Mouse (Mus musculus) liver, postnatal 0 days (tissue): ENCODE measurements around the gene Tmem235. TPM values are rescaled to one million over a fixed set of nuclear protein-coding genes. Genes with fewer than 3 reads are reported as not detected.

Experiments used
- ATAC-seq: fragments of 200-750 bp; cut with Nextera tagmentation; 2 replicates; pipeline ENCODE4 v1.8.0; 2017; ENCODE audit warnings: mild to moderate bottlenecking, moderate library complexity
- DNase-seq: peaks from one replicate; pipeline ENCODE4 v3.0.0-alpha.2; 2016
- H3K27ac ChIP-seq: fragments of 300-500 bp; sonication (generic); 2 replicates; pipeline ENCODE4 v1.5.1; 2014; ENCODE audit warnings: antibody characterized with exemption, moderate library complexity, mild to moderate bottlenecking, low read depth
- H3K27me3 ChIP-seq: fragments of 300-500 bp; sonication (generic); 2 replicates; pipeline ENCODE4 v1.6.1; 2014; ENCODE audit warnings: low read length, control low read depth, mixed read lengths; ENCODE audit not compliant: insufficient read depth
- H3K36me3 ChIP-seq: fragments of 300-500 bp; sonication (generic); replicated peaks from 2 replicates; pipeline ENCODE4 v1.6.1; 2014; ENCODE audit warnings: mild to moderate bottlenecking, control low read depth, low read length, moderate library complexity, mixed read lengths; ENCODE audit not compliant: insufficient read depth
- H3K4me1 ChIP-seq: fragments of 300-500 bp; sonication (generic); 2 replicates; pipeline ENCODE4 v1.6.1; 2014; ENCODE audit warnings: antibody characterized with exemption, mild to moderate bottlenecking, control low read depth; ENCODE audit not compliant: insufficient read depth
- H3K4me2 ChIP-seq: fragments of 300-500 bp; sonication (generic); 2 replicates; pipeline ENCODE4 v1.6.1; 2014; ENCODE audit warnings: low read depth, mild to moderate bottlenecking, low read length, moderate library complexity, mixed read lengths
- H3K4me3 ChIP-seq: fragments of 300-500 bp; sonication (generic); 2 replicates; pipeline ENCODE4 v1.5.1; 2014; ENCODE audit warnings: low read depth, low read length
- H3K9ac ChIP-seq: fragments of 300-500 bp; sonication (generic); replicated peaks from 2 replicates; pipeline ENCODE4 v1.6.1; 2014; ENCODE audit warnings: mild to moderate bottlenecking, moderate library complexity
- H3K9me3 ChIP-seq: fragments of 300-500 bp; sonication (generic); 2 replicates; pipeline ENCODE4 v1.6.1; 2016; ENCODE audit warnings: mild to moderate bottlenecking, control low read depth, low read length, mixed read lengths
- CTCF ChIP-seq: sonication (generic); IDR thresholded peaks from 2 replicates; pipeline ENCODE4 v1.5.1; 2016; ENCODE audit warnings: antibody characterized with exemption, low read depth
- EP300 ChIP-seq: IDR thresholded peaks from 2 replicates; pipeline ENCODE4 v1.6.1; 2016; ENCODE audit warnings: antibody characterized with exemption, low read depth, mild to moderate bottlenecking
- WGBS: fragments of 180-500 bp; shearing (Covaris S2); extraction: QIAGEN DNeasy Blood & Tissue Kit; methylation state at CpG from one replicate; pipeline ENCODE4 v1.1.7; 2014; ENCODE audit not compliant: insufficient replicate concordance; 5-methylcytosine and 5-hydroxymethylcytosine counted together
- polyA plus RNA-seq: library from polyadenylated mRNA; unstranded; fragments of >200 nt; fragmentation: Nextera tagmentation; extraction: Ambion mirVana; gene quantifications from 2 replicates; pipeline ENCODE4 v1.2.1, GENCODE M21; 2015

Tmem235 gene
- polyA plus RNA-seq, 1 experiment from 2014 or later: not detected

- WGBS: 92% methylated on average over 7 of the region's 7 CpGs
- peaks cover 86% of the 10 kb centered on the region for H3K36me3 ChIP-seq
- H3K27ac ChIP-seq: no peak overlapping the region
- peaks cover 18% of the 10 kb centered on the region for H3K4me1 ChIP-seq
- TF ChIP-seq CTCF: no peak
- TF ChIP-seq EP300: no peak
- no peaks in the 10 kb centered on the region for H3K9me3 ChIP-seq
- ATAC-seq (no peak), DNase-seq (no peak)
- H3K9ac ChIP-seq: no peak overlapping the region; the same call in 1 of the 2 replicates
- no peaks in the 10 kb centered on the region for H3K27me3 ChIP-seq
- no peak overlapping the region for H3K4me2 ChIP-seq
- H3K4me3 ChIP-seq: no peak overlapping the region
Observed at GRCm38 (mm10) chr11:117820173-117820572, 40.4 kb upstream of the Tmem235 start.

- H3K4me3 ChIP-seq: no peak overlapping the region
- TF ChIP-seq CTCF (no peak), EP300 (no peak)
- no peaks in the 10 kb centered on the region for H3K9me3 ChIP-seq
- H3K9ac ChIP-seq: no peak overlapping the region
- H3K4me1 ChIP-seq: peaks cover 29% of the 10 kb centered on the region
- no peak overlapping the region for H3K27ac ChIP-seq
- no peak overlapping the region for H3K4me2 ChIP-seq
- peaks cover 69% of the 10 kb centered on the region for H3K36me3 ChIP-seq
- DNase-seq (no peak), ATAC-seq (no peak)
- WGBS: 88% methylated on average over 9 of the region's 9 CpGs
- no peaks in the 10 kb centered on the region for H3K27me3 ChIP-seq
Observed at GRCm38 (mm10) chr11:117821868-117822267, 38.7 kb upstream of the Tmem235 start.

GRCm38 (mm10) chr11:117822728-117823241 is 37.8 kb upstream of the Tmem235 start:
- H3K27ac ChIP-seq: peak overlapping the region; percentile 8; the same call in 1 of the 2 replicates
- no peaks in the 10 kb centered on the region for H3K9me3 ChIP-seq
- 0 out of 2 replicates have a peak overlapping the region, but pooled peaks have one; percentile 94 for H3K4me2 ChIP-seq
- no peak overlapping the region for H3K9ac ChIP-seq
- no peaks in the 10 kb centered on the region for H3K27me3 ChIP-seq
- DNase-seq: no peak
- TF ChIP-seq EP300: no peak
- no peak for TF ChIP-seq CTCF
- no peak for ATAC-seq
- H3K36me3 ChIP-seq: peaks cover 60% of the 10 kb centered on the region
- no peak overlapping the region for H3K4me3 ChIP-seq
- peaks cover 39% of the 10 kb centered on the region for H3K4me1 ChIP-seq
- WGBS: 81% methylated on average over 7 of the region's 7 CpGs

GRCm38 (mm10) chr11:117823411-117823810 is 37.1 kb upstream of the Tmem235 start:
- WGBS: 79% methylated on average over 6 of the region's 6 CpGs
- H3K4me3 ChIP-seq: no peak overlapping the region
- ATAC-seq (no peak), DNase-seq (no peak)
- no peak for TF ChIP-seq EP300
- no peak for TF ChIP-seq CTCF
- H3K9me3 ChIP-seq: no peaks in the 10 kb centered on the region
- H3K9ac ChIP-seq: no peak overlapping the region; the same call in 1 of the 2 replicates
- H3K36me3 ChIP-seq: peaks cover 54% of the 10 kb centered on the region
- H3K27ac ChIP-seq: no peak overlapping the region
- peak overlapping the region; percentile 94 for H3K4me2 ChIP-seq
- no peaks in the 10 kb centered on the region for H3K27me3 ChIP-seq
- H3K4me1 ChIP-seq: peaks cover 45% of the 10 kb centered on the region

- Histone ChIP-seq H3K9ac (peak overlapping the region; percentile 91), H3K9me3 (no peaks in the 10 kb centered on the region), H3K4me2 (peak overlapping the region; percentile 94), H3K27ac (peak overlapping the region; percentile 98), H3K4me3 (peak overlapping the region; percentile 79), H3K36me3 (peaks cover 45% of the 10 kb centered on the region), H3K4me1 (peaks cover 54% of the 10 kb centered on the region), H3K27me3 (no peaks in the 10 kb centered on the region)
- DNase-seq: peak; percentile 90
- WGBS: 21% methylated on average over 23 of the region's 23 CpGs
- peak; percentile 44 for ATAC-seq
- TF ChIP-seq CTCF (peak; percentile 97), EP300 (no peak; the same call in 1 of the 2 replicates)
Observed at GRCm38 (mm10) chr11:117824060-117824969, 36.2 kb upstream of the Tmem235 start.
